Mouse (Mus musculus): ENCODE measurements around the gene Slbp.

Gene Slbp

GRCm38 (mm10) chr5:33678244-33678643 lies 25.9 kb upstream of the Slbp start:
- DNase-seq, result no peak

- DNase-seq, result peak; percentile 48
These were observed 23.6 kb upstream of the Slbp start for GRCm38 (mm10) chr5:33675964-33676363.

GRCm38 (mm10) chr5:33674439-33674838 lies 22.1 kb upstream of the Slbp start:
- DNase-seq, result peak; percentile 69

GRCm38 (mm10) chr5:33671659-33672058 lies 19.3 kb upstream of the Slbp start:
- no peak for DNase-seq

- no peak for DNase-seq
These were observed 15.8 kb upstream of the Slbp start for GRCm38 (mm10) chr5:33668223-33668622.

- DNase-seq, result no peak
These were observed 6.3 kb upstream of the Slbp start for GRCm38 (mm10) chr5:33658664-33659050.

GRCm38 (mm10) chr5:33657787-33658663 lies 5.7 kb upstream of the Slbp start, which contains the start of the genes Tacc3 and Tmem129:
TSS of gene Tacc3 (plus strand) at chr5:33658128.
TSS of gene Tmem129 (minus strand) at chr5:33658416.
- peak; percentile 100 for DNase-seq

- DNase-seq, result no peak
These were observed 4.9 kb upstream of the Slbp start for GRCm38 (mm10) chr5:33657251-33657786.

GRCm38 (mm10) chr5:33656739-33657138 lies 4.4 kb upstream of the Slbp start:
- DNase-seq, result no peak

GRCm38 (mm10) chr5:33655251-33655840 lies 3.0 kb upstream of the Slbp start:
- no peak for DNase-seq

- DNase-seq, result no peak
These were observed 2.0 kb upstream of the Slbp start for GRCm38 (mm10) chr5:33654424-33654823.

- DNase-seq, result no peak
These were observed 404 bp upstream of the Slbp start for GRCm38 (mm10) chr5:33652783-33653173.

- no peak for DNase-seq
These were observed 843 bp downstream of the Slbp start for GRCm38 (mm10) chr5:33651541-33651920.

GRCm38 (mm10) chr5:33651017-33651416 lies 1.4 kb downstream of the Slbp start:
- DNase-seq, result no peak

GRCm38 (mm10) chr5:33640652-33641051 lies 11.7 kb downstream of the Slbp start:
- peak; percentile 52 for DNase-seq

GRCm38 (mm10) chr5:33638826-33639225 lies 13.5 kb downstream of the Slbp start:
- DNase-seq, result no peak

GRCm38 (mm10) chr5:33637606-33638350 lies 14.6 kb downstream of the Slbp start:
- DNase-seq, result no peak

- DNase-seq, result no peak
These were observed 17.0 kb downstream of the Slbp start for GRCm38 (mm10) chr5:33635361-33635760.

- no peak for DNase-seq
These were observed 19.8 kb downstream of the Slbp start for GRCm38 (mm10) chr5:33632526-33632925.

- no peak for DNase-seq
These were observed 21.8 kb downstream of the Slbp start for GRCm38 (mm10) chr5:33630615-33631014.

GRCm38 (mm10) chr5:33630061-33630460 lies 22.3 kb downstream of the Slbp start:
- DNase-seq, result no peak

GRCm38 (mm10) chr5:33629301-33629987 lies 22.9 kb downstream of the Slbp start, which contains the start of the genes Fam53a and Gm9903:
TSS of gene Fam53a (minus strand) at chr5:33629635.
TSS of gene Gm9903 (plus strand) at chr5:33629925.
- peak; percentile 100 for DNase-seq

All from right cerebral cortex, adult 18-20 months (tissue).